Mouse (Mus musculus): ENCODE results near the gene Myof. TPM values are rescaled to one million over a fixed set of nuclear protein-coding genes. Genes with fewer than 3 reads are reported as not detected.

Gene Myof
- total RNA-seq, 2 experiments from 2014 or later: 4.3 to 5.0 TPM

DNA sequence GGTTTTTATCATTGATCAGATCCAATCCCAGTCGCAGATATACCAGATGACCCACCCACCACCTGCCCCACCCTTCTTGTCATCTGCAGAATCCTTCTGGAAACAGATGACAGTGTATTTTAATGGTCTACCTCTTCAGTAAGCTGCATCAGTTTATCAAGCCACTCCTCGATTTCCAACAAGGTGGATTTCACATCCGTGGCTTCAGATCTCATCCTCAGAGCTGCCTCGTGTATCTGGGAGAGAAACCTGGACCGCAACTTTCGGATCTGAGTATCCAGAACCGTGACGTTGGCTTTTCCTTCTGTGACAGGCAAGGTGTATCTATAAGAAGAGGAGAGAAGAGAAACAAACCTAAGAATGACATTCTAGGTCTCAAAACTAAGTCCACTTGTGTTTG is 89.1 kb downstream of the Myof start:
- Histone ChIP-seq H3K4me3 (no peak overlapping the region), H3K27ac (no peak overlapping the region)
- DNase-seq (ENCODE audit: low spot score in 2 of 2): no peak
- no peak for TF ChIP-seq CTCF (conservative IDR thresholded peaks at IDR 0.05)

DNA sequence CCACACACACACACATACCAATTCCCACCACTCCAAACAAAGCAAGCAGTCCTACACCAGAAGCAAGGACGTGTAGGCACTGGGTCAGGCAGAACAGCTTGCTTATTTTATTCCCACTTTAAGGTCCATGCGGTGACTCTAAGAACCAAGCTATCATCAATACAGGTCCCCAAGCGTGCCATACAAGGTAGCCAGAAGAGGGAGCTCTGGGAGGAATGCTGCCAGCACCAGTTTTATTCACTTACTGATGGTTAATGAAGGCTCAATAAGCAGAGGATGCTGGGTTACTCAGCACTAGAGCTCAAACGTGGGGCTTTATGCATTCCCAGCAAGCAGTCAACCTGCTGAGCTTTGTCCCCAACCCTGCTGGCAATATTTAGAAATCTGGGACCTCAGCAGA is 96.7 kb downstream of the Myof start:
- Histone ChIP-seq H3K4me3 (no peak overlapping the region), H3K27ac (no peak overlapping the region)
- peak; percentile 63 for TF ChIP-seq CTCF (conservative IDR thresholded peaks at IDR 0.05)
- peak in 1 of 2 experiments; percentile 16 for DNase-seq (ENCODE audit: low spot score in 2 of 2)

DNA sequence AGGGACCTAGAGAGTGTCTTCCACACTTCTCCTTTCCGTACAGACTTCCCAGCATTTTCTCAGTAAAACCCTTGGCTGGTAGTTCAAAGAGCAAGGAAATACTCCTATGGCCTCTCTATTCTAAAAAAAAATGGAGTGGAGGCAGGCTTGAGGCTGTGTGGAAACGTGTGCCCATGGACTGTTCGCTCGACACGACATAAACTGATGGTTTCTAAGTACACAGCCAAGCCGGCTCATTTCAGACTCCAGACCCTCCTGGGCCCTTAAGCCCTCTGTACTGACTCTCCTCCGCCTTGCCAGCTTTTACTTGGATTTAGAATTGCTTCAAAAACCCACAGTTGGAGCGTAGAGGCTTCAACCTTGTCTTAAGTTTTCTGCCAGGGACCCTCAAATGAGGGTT is 97.3 kb downstream of the Myof start:
- TF ChIP-seq CTCF (conservative IDR thresholded peaks at IDR 0.05): no peak
- Histone ChIP-seq H3K4me3 (no peak overlapping the region), H3K27ac (no peak overlapping the region)
- no peak for DNase-seq (ENCODE audit: low spot score in 2 of 2)

DNA sequence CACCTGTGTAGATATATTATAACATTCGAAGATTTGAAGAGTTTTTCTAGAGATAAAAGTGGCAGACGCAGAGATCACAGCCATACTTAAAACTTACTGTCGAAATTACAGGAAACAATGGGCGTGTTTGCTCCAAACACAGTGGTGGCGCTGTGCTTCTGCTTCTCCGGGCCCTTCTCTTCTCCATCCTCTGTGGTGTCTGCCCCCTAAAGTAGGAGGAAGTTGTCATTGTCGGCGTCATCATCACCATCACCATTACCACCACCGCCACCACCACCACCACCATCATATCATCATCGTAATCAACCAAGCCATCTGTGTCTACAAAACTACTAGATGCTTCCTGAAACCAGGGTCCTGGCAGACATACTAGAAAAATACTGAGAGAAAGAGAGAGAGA is 104.2 kb downstream of the Myof start:
- Histone ChIP-seq H3K27ac (no peak overlapping the region), H3K4me3 (no peak overlapping the region)
- no peak for TF ChIP-seq CTCF (conservative IDR thresholded peaks at IDR 0.05)
- DNase-seq (ENCODE audit: low spot score in 2 of 2): no peak

DNA sequence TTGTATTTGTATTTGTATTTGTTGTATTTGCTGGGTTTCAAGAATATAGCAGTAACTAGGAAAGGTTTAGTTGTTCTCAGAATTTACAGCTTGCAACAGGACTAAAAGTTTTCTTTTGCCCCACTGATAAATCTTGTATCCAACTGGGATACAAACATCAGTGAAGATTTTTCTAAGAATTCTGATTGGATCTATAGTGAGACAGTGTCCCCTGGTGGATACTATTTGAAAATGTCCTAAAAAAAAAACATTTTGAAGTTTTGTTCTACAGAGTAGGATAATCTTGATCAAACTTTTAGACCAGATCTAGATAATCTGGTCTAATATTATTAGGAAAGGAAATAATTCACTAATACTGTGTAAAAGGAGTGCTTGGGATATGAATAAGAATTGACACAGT is 106.3 kb downstream of the Myof start:
- no peak for DNase-seq (ENCODE audit: low spot score in 2 of 2)
- peak; percentile 88 for TF ChIP-seq CTCF (conservative IDR thresholded peaks at IDR 0.05)
- Histone ChIP-seq H3K27ac (no peak overlapping the region), H3K4me3 (no peak overlapping the region)

DNA sequence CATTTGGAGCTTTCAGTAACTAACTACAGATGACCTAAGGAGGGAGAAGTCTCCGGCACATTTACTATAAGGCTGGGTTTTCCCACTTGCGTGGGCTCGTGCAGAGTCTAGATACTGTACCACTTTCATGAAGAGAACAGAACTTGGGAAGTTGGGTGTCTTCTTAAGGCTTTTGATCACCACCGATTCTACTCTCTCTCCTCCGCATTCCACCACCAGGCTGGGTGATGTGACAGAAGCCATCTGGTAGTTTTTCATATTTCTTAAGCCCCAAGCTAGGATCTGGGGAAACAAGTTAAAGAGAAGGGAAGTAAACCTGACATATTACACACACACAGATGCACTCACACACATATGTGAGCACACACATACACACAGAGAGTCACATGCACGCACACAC is 108.7 kb downstream of the Myof start:
- no peak for TF ChIP-seq CTCF (conservative IDR thresholded peaks at IDR 0.05)
- DNase-seq (ENCODE audit: low spot score in 2 of 2): no peak
- H3K27ac ChIP-seq: no peak overlapping the region
- no peak overlapping the region for H3K4me3 ChIP-seq

DNA sequence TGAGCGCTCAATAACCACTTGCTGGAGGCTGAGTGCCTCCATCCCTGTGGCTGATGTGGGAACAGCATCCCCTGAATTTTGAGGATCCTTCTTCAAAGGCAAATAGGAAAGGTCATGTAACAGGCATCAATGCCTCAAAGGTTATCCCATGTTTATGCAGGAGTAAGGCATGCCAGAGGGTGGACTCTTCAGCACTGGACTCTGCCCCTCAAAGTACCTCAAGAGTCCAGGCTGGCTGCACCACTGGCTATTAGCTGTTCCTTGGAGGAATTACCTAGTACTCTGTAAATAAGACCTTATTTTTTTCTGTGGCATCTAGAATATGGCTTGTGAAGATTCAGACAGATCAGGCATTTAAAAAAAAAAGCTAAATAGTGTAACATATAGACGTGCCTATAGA is 111.2 kb downstream of the Myof start:
- TF ChIP-seq CTCF (conservative IDR thresholded peaks at IDR 0.05): 0 out of 2 replicates have a peak, but pooled peaks have one; percentile 9
- Histone ChIP-seq H3K4me3 (no peak overlapping the region), H3K27ac (no peak overlapping the region)
- no peak for DNase-seq (ENCODE audit: low spot score in 2 of 2)

DNA sequence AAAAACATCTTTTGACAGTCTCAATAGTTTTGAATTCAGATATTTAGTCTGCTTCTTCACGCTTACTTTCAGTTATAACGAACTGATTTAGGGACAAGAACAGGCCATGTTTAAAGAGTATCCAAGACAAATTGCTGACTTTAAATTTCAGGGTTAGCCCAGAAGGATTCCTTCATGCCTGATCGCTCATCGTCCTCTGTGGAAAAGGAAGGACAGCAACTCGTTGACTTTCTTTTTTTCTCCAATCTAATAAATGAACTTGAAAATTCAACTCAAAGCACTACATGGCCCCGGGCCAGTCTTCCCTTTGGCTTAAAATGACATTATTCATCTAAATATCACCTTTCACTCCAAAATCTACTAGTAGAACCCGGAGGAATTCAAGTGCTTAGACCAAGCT is 115.5 kb downstream of the Myof start:
- no peak for DNase-seq (ENCODE audit: low spot score in 2 of 2)
- no peak for TF ChIP-seq CTCF (conservative IDR thresholded peaks at IDR 0.05)
- H3K4me3 ChIP-seq: no peak overlapping the region
- no peak overlapping the region for H3K27ac ChIP-seq

DNA sequence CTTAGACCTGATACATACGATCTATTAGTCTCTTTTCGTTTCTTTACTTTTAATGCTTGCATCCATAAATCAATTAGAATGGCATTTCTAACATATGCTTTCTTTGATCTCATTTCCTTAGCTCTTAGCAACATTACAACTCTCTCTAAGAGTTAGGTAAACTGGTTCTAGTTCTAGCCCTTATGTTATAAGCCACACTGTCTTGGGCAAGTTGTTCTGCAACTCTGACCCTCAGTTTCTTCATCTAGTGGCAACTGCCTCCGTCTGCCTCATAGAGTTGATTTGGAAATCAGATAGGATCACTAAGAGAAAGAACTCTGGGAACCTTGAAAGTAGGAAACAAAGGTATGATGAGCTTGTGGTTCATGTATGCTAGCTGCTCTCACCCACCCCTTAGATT is 118.1 kb downstream of the Myof start:
- TF ChIP-seq CTCF (conservative IDR thresholded peaks at IDR 0.05): no peak
- DNase-seq (ENCODE audit: low spot score in 2 of 2): no peak
- Histone ChIP-seq H3K27ac (no peak overlapping the region), H3K4me3 (no peak overlapping the region)

DNA sequence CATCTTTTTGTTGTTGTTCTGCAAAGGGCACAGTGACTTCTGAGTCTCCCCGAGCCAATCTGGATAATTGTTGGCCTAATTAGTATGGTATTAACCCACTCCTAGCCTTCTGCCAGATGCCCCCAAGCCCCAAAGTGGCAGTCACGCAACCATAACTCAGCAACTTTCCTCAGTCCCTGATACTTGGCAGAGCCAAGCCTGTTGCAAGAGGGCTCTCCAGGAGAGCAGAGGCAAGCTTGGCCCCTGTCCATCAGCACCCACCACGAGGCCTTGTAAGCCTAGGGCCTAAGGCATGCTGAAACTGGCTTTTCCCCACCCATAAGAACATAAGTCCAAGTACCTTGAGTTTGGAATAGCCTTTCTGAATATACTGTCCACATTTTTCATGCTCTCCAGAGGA is 119.1 kb downstream of the Myof start:
- H3K27ac ChIP-seq: no peak overlapping the region
- TF ChIP-seq CTCF (conservative IDR thresholded peaks at IDR 0.05): no peak
- no peak for DNase-seq (ENCODE audit: low spot score in 2 of 2)
- H3K4me3 ChIP-seq: no peak overlapping the region

DNA sequence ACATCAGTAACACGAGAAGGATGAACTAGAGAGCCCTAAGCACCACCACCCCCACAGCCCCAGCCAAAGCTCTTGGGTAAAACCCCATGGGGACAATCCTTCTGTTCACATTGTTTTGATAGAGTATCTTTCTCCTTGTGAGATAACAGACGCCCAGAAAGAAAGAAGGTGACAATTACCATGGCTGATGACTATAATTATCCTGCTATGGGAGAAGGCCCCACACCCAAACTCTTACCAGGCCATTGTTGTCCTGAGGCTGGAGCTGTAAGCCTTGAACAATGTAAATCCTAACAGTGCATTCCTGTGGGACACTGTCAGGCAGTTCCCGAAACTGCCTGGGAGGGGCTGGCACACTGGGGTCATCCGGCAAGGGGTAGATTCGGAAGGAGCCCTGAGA is 122.3 kb downstream of the Myof start:
- no peak for TF ChIP-seq CTCF (conservative IDR thresholded peaks at IDR 0.05)
- no peak for DNase-seq (ENCODE audit: low spot score in 2 of 2)
- H3K4me3 ChIP-seq: no peak overlapping the region
- H3K27ac ChIP-seq: no peak overlapping the region

DNA sequence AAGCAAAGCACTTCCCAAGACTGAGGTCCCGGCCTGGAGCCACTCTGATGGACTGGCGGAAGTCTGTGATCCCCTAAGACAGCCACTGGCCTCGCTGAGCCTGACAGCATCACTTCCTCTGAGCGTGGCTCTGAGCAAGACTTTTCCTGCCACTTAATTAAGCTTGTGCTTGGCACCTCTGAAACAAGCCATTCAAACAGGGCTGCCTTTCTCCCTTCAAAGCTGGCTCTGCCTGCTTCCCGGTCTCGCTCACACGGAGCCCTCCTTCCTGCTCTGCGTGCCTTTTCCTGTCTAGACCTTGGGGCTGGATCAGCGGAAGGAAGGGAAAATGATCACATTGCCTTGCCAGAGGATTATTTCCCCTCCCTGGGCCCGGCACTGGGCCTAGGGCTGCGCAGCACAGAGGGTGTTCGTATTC is 124.9 kb downstream of the Myof start:
- no peak for TF ChIP-seq CTCF (conservative IDR thresholded peaks at IDR 0.05)
- no peak for DNase-seq (ENCODE audit: low spot score in 2 of 2)
- Histone ChIP-seq H3K27ac (no peak overlapping the region), H3K4me3 (no peak overlapping the region)

DNA sequence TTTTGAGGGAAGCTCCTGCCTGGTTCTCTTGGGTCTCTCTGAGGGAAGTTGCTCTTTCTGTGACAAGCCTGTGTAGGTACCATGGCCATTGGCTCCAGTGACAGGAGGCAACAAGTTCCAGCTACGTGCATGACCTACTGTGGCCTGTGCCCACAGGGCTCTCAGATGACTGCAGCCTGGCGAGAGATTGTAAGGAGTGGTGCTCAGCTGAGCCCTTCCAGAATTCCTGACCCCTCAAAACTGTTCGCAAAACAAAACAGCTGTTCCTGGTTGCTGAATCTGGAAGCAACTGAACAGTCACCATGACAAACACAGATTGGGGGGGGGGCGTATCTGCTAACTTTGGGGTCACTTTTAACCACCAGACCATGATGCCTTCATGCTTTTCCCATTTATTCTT is 129.1 kb downstream of the Myof start:
- no peak for DNase-seq (ENCODE audit: low spot score in 2 of 2)
- Histone ChIP-seq H3K4me3 (no peak overlapping the region), H3K27ac (no peak overlapping the region)
- TF ChIP-seq CTCF (conservative IDR thresholded peaks at IDR 0.05): no peak

DNA sequence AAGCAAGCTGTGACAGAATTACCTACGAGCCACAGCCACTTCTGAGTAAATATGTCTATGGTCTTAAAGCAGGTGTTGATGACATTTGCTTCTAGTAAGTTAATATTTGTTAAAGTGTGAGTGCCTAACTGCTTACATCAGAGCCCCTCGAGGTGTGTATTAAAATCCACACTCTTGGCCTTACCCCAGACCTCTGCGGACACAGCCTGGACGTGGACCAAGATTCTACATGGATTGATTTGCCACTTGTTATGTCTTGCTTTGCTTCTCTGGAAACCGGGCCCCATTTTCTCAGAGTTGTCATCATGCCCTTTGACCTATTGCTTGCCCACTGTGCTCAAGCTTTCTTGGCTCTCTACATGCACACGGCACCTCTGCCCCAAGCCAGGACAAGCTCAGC is 130.9 kb downstream of the Myof start:
- Histone ChIP-seq H3K4me3 (no peak overlapping the region), H3K27ac (no peak overlapping the region)
- DNase-seq (ENCODE audit: low spot score in 2 of 2): no peak
- TF ChIP-seq CTCF (conservative IDR thresholded peaks at IDR 0.05): no peak

DNA sequence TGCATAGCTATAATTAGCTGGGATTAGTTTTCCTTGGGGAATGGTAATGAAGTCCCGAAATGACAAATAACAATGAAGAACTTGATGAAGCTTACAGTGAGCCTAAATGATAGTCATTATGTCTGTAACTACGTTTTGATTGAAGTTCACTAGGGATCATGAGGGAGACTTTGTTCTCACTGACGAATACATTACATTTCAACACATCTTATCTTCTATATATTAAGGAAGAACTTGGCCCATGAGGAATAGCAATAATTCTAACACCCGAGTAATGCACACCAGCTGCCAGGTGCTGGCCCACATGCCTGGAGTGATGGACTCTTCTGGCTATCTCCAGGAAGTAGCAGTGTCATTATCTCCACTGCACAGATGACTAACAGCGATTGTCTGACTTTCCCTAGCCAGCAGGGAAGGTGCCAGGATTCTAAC is 133.5 kb downstream of the Myof start:
- DNase-seq (ENCODE audit: low spot score in 2 of 2): no peak
- TF ChIP-seq CTCF (conservative IDR thresholded peaks at IDR 0.05): no peak
- no peak overlapping the region for H3K27ac ChIP-seq

More for the DNA sequence above, 133.5 kb downstream of the Myof start:
- H3K4me3 ChIP-seq: no peak overlapping the region

All from layer of hippocampus, adult 2 months (tissue).